Mouse (Mus musculus) stomach, postnatal 0 days (tissue): ENCODE measurements around the gene Krt1. TPM values are rescaled to one million over a fixed set of nuclear protein-coding genes. Genes with fewer than 3 reads are reported as not detected.

Experiments
- ATAC-seq: fragments of 200-750 bp; cut with Nextera tagmentation; 2 replicates; pipeline ENCODE4 v1.8.0; 2017; ENCODE audit not compliant: low FRiP score, low TSS enrichment
- DNase-seq: peaks from one replicate; pipeline ENCODE4 v3.0.0-alpha.2; 2016; ENCODE audit warnings: low spot score
- H3K27ac ChIP-seq: fragments of 300-500 bp; sonication (generic); replicated peaks from 2 replicates; pipeline ENCODE4 v1.5.1; 2014; ENCODE audit warnings: mild to moderate bottlenecking, control low read depth
- H3K27me3 ChIP-seq: fragments of 300-500 bp; sonication (generic); 2 replicates; pipeline ENCODE4 v1.6.1; 2014; ENCODE audit warnings: low read length; ENCODE audit not compliant: control insufficient read depth, insufficient read depth
- H3K36me3 ChIP-seq: fragments of 300-500 bp; sonication (generic); 2 replicates; pipeline ENCODE4 v1.6.1; 2014; ENCODE audit warnings: low read length, mixed read lengths; ENCODE audit not compliant: control insufficient read depth, insufficient read depth
- H3K4me1 ChIP-seq: fragments of 300-500 bp; sonication (generic); replicated peaks from 2 replicates; pipeline ENCODE4 v1.6.1; 2014; ENCODE audit warnings: antibody characterized with exemption; ENCODE audit not compliant: control insufficient read depth, insufficient read depth
- H3K4me2 ChIP-seq: fragments of 300-500 bp; sonication (generic); replicated peaks from 2 replicates; pipeline ENCODE4 v1.6.1; 2014; ENCODE audit warnings: low read depth, mild to moderate bottlenecking, control low read depth, moderate library complexity
- H3K4me3 ChIP-seq: fragments of 300-500 bp; sonication (generic); 2 replicates; pipeline ENCODE4 v1.5.1; 2014; ENCODE audit warnings: low read depth, low read length, control low read depth
- H3K9ac ChIP-seq: fragments of 300-500 bp; sonication (generic); 2 replicates; pipeline ENCODE4 v1.6.1; 2014; ENCODE audit warnings: mild to moderate bottlenecking, low read length, control low read depth, mixed read lengths
- H3K9me3 ChIP-seq: fragments of 300-500 bp; sonication (generic); 2 replicates; pipeline ENCODE4 v1.6.1; 2016; ENCODE audit warnings: low read length; ENCODE audit not compliant: control insufficient read depth
- CTCF ChIP-seq: IDR thresholded peaks from 2 replicates; pipeline ENCODE4 v1.5.1; 2016; ENCODE audit warnings: antibody characterized with exemption, low read depth, mild to moderate bottlenecking, moderate library complexity
- EP300 ChIP-seq: optimal IDR thresholded peaks from 2 replicates; pipeline ENCODE3; 2016; ENCODE audit warnings: antibody characterized with exemption
- WGBS: fragments of 180-500 bp; shearing (Covaris S2); extraction: QIAGEN DNeasy Blood & Tissue Kit; methylation state at CpG from one replicate; pipeline ENCODE4 v1.1.7; 2014; 5-methylcytosine and 5-hydroxymethylcytosine counted together
- microRNA-seq: library from miRNA; unstranded; fragments of <30 nt; microRNA quantifications from one replicate; pipeline ENCODE4, GENCODE M21; 2016
- polyA plus RNA-seq: library from polyadenylated mRNA; unstranded; fragments of >200 nt; fragmentation: Nextera tagmentation; extraction: Ambion mirVana; gene quantifications from 2 replicates; pipeline ENCODE4 v1.2.1, GENCODE M21; 2015

The Krt1 gene
- polyA plus RNA-seq, 1 experiment from 2014 or later: 588 TPM

GRCm38 (mm10) chr15:101803052-101803822 is 47.4 kb downstream of the Krt1 start:
- no peak overlapping the region for H3K27ac ChIP-seq
- no peaks in the 10 kb centered on the region for H3K9me3 ChIP-seq
- H3K36me3 ChIP-seq: no peaks in the 10 kb centered on the region
- no peaks in the 10 kb centered on the region for H3K27me3 ChIP-seq
- H3K4me1 ChIP-seq: no peaks in the 10 kb centered on the region
- TF ChIP-seq CTCF: no peak
- TF ChIP-seq EP300: no peak
- ATAC-seq (no peak), DNase-seq (no peak)
- 81% methylated on average over 11 of the region's 11 CpGs for WGBS
- H3K4me2 ChIP-seq: no peak overlapping the region
- H3K9ac ChIP-seq: no peak overlapping the region
- H3K4me3 ChIP-seq: no peak overlapping the region

DNA sequence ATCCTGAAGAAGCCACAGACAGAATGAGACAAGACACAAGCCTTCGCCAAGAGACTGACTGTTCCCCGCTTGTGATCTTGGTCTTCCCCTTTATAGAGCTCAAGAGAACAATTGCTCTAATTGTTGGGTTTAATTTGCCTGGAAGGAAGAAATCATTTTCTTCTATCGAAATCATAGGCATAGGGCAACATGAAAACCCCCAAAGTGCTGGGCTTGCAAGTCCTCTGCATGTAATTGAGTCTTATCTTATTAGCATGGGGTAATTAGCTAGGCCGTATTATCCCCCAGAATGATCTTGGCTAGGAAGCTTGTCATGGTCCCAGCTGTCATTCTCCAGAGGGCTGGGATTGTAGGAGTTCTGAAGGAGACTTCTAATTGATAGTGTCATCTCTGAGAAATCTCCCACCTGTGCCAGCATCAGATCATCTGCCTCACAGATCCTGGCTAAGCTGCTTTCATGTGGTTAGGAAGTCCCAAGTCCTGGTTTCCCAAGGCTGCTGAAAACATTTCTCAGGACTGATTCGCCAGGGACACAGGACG is 48.2 kb downstream of the Krt1 start, which contains the start of gene Krt73:
TSS of gene Krt73 (minus strand) at position 51 of the 540 bp plus-strand sequence.
- TF ChIP-seq EP300 (no peak), CTCF (no peak)
- Histone ChIP-seq H3K4me3 (no peak within 1 kb of the TSS), H3K9ac (no peak within 1 kb of the TSS), H3K27ac (no peak within 1 kb of the TSS), H3K9me3 (no peaks in the 10 kb centered on the region), H3K27me3 (no peaks in the 10 kb centered on the region), H3K36me3 (no peaks in the 10 kb centered on the region), H3K4me2 (no peak within 1 kb of the TSS), H3K4me1 (no peaks in the 10 kb centered on the region)
- ATAC-seq (no peak), DNase-seq (no peak)
- WGBS: 84% methylated on average over 6 of the region's 6 CpGs

Small RNA genes lying within 50 kb of the gene (microRNA-seq; reads per million reads assigned to microRNA genes)
- gene Gm44356: not detected

Other genes with a start within 250 kb of the Krt1 start
- gene Gm5414, start 222.6 kb downstream of the Krt1 start, polyA plus RNA-seq: not detected in 2 replicates
- 0.10 TPM in 1 of 2 replicates, not detected in the other for gene Gm5478, start 203.4 kb downstream of the Krt1 start, polyA plus RNA-seq
- 3.3 and 4.7 TPM in 2 replicates for gene Krt6b, start 170.5 kb downstream of the Krt1 start, polyA plus RNA-seq
- 30.7 and 42.9 TPM in 2 replicates for gene Krt6a, start 156.5 kb downstream of the Krt1 start, polyA plus RNA-seq
- 504 and 557 TPM in 2 replicates for gene Krt5, start 137.9 kb downstream of the Krt1 start, polyA plus RNA-seq
- gene Krt71, start 107.7 kb downstream of the Krt1 start, polyA plus RNA-seq: not detected in 2 replicates
- not detected in 2 replicates for gene Krt72, start 64.3 kb downstream of the Krt1 start, polyA plus RNA-seq
- not detected in 2 replicates for gene Krt73, start 48.4 kb downstream of the Krt1 start, polyA plus RNA-seq
- not detected in 2 replicates for gene Krt2, start 32.6 kb downstream of the Krt1 start, polyA plus RNA-seq
- gene Krt77, start 18.9 kb upstream of the Krt1 start, polyA plus RNA-seq: 5.1 and 5.3 TPM in 2 replicates
- gene Krt76, start 42.1 kb upstream of the Krt1 start, polyA plus RNA-seq: 1.9 and 2.2 TPM in 2 replicates
- gene Krt4, start 73.9 kb upstream of the Krt1 start, polyA plus RNA-seq: 4,471 and 4,814 TPM in 2 replicates
- 12.2 and 14.3 TPM in 2 replicates for gene Krt79, start 89.5 kb upstream of the Krt1 start, polyA plus RNA-seq
- 49.3 and 73.4 TPM in 2 replicates for gene Krt78, start 103.5 kb upstream of the Krt1 start, polyA plus RNA-seq
- 1,902 and 1,960 TPM in 2 replicates for gene Krt8, start 153.7 kb upstream of the Krt1 start, polyA plus RNA-seq
- gene Krt18, start 177.4 kb upstream of the Krt1 start, polyA plus RNA-seq: 715 and 753 TPM in 2 replicates
- gene Eif4b, start 223.0 kb upstream of the Krt1 start, polyA plus RNA-seq: 46.5 and 48.4 TPM in 2 replicates
- gene Tns2, start 249.6 kb upstream of the Krt1 start, polyA plus RNA-seq: 11.9 and 15.5 TPM in 2 replicates